Mouse (Mus musculus) spleen, adult 2 months (tissue): ENCODE measurements around the gene Sh3tc1.

Experiments
- CTCF ChIP-seq: fragments of 200-500 bp; IDR thresholded peaks from 2 replicates; pipeline ENCODE4 v1.5.1; 2011; ENCODE audit warnings: mild to moderate bottlenecking, inconsistent platforms; ENCODE audit not compliant: insufficient read depth, insufficient read length, insufficient replicate concordance; ENCODE audit errors: extremely low read depth
- POLR2A ChIP-seq: fragments of 200-500 bp; IDR thresholded peaks from 2 replicates; pipeline ENCODE4 v1.6.1; 2011; ENCODE audit warnings: low read depth, low read length, inconsistent platforms

- TF ChIP-seq CTCF (no peak), POLR2A (no peak)
Measured at GRCm38 (mm10) chr5:35652319-35652718, 87.5 kb downstream of the Sh3tc1 start.
